Mouse (Mus musculus): ENCODE data around the gene Mrpl33.

Gene Mrpl33

DNA sequence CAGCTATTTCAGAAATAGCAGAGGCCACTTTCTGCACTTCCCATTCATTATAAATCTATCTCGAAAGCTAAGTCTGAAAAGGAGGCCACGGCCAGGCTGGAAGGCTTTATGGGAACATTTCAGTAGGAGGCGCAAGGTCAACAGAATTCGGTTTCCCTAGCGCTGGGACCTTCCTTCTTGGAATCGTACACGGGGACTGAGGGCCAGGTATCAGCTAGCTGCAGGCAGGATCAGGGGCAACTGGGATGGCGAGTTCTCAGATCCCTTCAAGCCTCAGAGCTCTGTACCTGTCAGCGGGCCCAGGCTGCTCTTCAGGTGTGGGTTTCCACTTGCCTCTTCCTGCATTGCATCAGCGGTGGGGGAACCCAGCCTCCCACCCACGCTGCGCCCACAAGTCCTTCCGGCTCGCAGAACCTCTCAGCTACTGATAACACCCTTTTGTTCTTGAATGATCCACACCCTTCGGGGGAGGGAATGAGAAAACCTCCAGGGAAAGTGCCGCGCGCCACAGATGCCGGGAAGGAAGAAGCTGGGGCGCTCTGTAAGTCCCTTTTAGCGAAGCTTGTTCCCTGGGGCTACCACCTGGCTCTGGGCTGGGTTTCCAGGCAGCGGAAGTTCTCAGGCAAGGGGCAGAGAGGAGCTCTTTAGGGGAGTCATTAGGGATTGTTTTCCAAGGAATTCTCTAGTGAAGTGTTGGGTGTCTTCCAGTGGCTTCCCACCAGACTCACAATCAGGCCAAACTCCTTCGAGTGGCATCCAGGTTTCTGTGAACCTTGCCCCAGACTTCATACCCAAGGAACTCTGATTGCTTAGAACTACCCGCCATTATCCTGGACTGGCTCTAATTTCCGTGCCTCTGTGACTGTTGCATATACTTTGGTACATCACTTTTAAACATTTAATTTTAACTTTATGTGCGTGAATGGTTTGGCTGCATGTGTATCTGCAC lies at the start of gene Mrpl33:
Gene Mrpl33 (plus strand): TSS at position 455 of the 949 bp plus-strand sequence.
- in situ Hi-C loops (cut with MboI, MseI): no loop called here

DNA sequence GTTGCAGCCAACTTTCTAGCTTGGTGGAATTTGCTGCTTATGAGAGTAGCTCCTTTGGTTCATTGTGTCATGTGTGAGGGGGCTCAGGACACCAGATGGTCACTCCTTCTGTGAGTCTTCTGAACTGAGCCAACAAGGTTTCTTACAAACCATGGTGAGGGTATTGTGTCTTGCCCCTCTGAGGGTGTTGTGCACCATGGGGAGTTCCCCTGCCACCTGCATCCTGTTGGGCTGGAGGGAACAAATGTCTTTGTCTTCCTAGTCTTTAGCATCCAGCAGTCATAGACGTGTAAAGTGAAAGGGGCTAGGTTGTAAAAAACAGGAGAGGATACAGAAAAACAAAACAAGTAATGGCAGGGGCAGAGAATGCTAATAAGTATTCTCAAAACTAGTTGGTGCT lies 37.3 kb upstream of the Mrpl33 start:
- in situ Hi-C loops (cut with MboI, MseI): no loop called here

DNA sequence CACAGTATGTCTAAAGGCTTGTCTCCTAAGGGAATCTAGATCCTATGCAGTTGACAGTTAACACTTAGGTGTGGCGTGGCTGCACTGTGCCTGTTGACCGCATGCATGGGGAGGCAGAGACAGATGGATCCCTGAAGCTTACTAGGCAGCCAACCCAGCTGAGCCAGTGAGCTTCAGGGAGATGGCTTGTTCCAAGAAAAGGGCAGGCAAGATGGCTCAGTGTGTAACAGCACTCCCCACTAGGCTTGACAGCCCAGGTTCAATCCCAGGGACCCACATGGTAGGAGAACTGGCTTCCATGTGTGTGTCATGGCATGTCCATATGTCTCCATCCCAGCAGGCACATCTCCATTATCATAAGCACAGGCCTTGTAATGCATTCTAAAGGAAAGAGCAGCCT lies 36.4 kb upstream of the Mrpl33 start:
- in situ Hi-C loops (cut with MboI, MseI): loop anchor here (5.0 kb wide), 1 partner anchor 122 kb away; no protein-coding TSS in a partner anchor

DNA sequence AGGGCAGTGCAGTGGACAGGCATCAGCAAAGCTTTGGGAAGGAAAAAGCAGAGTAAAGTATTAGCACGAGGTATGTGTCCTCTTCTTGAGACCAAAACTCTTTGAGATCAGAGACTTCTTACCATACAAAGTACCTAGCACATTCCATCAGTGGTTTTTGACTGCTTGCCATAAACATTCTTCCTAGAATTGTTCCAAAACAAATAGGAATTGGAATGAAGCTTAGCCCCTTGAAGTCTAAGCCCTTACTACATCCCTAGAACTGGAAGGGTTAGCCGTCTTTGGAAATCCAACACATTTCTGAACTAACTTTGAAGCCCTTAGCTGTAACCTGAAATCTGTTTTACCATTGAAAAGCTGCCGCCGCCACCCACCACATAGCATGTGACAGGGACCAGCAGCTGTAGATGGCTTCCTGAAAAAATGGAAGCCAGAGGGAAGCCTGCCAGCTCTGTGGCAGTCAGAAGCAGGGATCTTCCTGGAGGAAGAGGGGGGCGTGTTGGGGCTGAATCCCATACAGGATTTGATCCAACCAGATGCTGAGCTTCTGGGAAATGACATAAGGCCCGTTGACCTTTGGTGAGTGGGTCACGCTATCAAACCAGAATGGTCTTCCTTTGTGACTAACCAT lies 34.6 kb upstream of the Mrpl33 start:
- in situ Hi-C loops (cut with MboI, MseI): loop anchor here (5.0 kb wide), 1 partner anchor 120 kb away; no protein-coding TSS in a partner anchor

DNA sequence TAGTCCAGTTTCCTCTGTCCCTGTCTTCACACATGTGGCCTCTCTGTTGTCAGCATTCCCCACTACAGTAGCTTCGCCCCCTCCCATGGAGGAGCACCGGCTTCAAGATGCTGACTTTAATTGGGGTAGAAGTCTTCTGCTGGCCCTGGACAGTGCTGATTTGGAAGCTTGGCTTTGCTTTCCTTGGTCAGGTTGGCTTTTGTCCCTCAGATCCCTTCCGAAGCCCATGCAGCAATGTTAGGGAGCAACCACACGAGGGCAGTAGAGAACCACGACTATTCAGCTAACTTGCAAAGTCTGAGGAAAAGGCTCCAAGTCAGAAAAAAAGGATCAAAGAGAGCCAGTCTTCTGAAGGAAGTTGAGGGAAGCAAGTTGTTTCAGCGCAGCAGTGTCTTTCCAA lies 33.2 kb upstream of the Mrpl33 start:
- in situ Hi-C loops (cut with MboI, MseI): loop anchor here (5.0 kb wide), 1 partner anchor 119 kb away; no protein-coding TSS in a partner anchor

DNA sequence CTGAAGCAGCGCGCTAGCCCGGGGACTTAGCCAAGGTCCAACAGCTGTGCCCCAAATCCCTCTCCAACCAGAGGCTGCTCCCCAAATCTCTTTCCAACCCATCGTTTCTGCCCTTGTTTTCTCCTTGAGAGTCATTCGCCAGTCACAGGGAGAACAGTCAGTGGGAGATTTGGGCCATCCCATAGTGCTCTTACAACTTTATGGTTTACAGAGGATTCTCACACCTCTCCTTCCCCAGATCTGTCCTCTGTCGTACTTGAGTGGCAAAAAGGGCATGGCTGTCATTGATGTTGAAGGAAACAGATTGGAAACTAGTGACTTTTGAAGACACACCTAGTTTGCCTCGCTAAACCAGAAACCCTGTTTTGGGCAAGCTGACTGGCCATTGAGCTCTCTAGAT lies 32.8 kb upstream of the Mrpl33 start:
- in situ Hi-C loops (cut with MboI, MseI): loop anchor here (5.0 kb wide), 1 partner anchor 118 kb away; no protein-coding TSS in a partner anchor

DNA sequence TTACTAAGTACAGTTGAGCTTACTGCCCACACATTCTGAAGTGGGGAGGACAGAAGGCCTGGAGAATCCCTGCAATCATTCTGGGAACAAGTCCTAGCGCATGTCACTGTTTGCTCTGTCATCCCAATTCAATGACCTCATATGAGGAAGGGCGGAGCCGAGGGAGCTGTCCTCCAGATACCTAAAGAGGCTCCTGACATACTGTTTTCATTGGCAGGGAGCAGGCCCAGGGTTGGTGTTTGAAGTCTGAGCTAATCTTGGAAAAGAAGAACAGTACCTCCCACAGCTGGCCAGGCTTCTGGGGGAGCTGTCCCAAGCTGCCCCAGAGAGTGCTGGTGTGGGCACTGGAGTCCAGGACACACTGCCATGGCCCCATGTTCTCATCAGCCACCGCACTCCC lies 31.8 kb upstream of the Mrpl33 start:
- in situ Hi-C loops (cut with MboI, MseI): loop anchor here (5.0 kb wide), 1 partner anchor 117 kb away; no protein-coding TSS in a partner anchor

DNA sequence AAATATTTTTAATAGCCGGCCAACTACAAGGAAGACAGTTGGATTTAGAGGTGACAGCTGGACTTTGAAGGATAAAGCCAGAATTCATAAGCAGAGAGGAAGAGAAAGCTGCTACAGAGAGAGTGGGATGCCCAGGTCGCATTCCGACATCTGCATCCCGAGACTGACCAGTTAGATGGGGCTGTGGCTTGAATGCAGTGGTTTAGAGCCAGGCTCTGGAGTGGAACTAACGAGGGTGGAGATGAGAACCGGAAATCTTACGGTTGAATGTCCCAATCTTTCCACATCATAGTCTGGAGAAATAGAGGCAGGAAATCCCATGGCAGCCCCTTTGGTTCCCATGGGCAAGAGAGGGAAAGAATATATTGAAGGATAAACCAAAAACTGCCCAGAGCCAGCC lies 30.7 kb upstream of the Mrpl33 start:
- in situ Hi-C loops (cut with MboI, MseI): no loop called here

DNA sequence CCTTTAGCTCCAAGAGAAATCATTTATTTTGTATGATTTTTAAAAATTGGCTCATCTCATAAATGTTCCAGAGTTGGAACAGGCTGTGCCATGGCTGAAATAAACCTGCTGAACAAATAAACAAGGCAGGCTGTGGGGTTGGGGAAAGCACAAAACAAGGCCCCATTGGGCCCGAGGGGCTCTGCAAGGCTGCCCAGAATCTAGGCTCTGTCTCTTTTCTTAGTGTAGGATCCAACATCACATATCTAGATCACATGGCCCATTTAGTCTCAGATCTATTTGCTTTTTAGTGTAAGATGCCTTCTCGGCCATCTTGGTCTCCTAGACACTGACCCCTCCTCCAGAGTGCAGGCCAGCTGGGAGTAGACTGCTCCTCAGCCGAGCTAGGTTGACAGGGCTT lies 30.3 kb upstream of the Mrpl33 start:
- in situ Hi-C loops (cut with MboI, MseI): no loop called here

DNA sequence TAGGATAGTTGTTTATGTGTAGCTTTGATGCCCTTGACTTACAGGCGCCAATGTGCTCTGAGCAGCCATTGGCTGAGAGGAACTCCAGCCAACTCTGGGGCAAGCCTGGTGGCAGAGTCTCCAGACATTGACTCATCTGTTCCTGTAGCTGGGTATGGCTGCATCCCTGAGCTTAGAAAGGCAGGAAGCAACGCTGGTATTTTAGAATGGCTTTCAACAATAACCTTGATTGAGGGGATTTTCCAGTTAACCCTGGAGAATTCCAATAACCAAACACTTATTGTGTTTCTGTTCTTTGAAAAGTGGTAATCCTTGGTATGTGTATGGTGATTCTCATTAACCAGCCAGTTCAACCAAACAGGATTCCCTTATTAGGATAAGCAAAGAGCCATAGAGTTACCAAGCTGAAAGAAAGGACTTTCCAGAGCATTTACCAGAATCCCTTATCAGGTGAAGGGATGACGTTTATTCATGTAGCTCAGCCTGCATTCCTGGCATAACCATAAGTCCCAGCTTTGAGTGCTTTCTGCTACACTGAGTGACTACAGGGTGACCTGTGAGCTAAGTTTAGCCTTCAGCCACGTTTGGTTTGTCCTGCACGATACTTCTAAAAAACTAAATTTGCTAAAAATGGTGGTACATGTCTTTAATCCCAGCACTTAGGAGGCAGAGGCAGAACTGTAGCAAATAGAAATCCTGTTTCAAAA lies 28.6 kb upstream of the Mrpl33 start:
- in situ Hi-C loops (cut with MboI, MseI): no loop called here

DNA sequence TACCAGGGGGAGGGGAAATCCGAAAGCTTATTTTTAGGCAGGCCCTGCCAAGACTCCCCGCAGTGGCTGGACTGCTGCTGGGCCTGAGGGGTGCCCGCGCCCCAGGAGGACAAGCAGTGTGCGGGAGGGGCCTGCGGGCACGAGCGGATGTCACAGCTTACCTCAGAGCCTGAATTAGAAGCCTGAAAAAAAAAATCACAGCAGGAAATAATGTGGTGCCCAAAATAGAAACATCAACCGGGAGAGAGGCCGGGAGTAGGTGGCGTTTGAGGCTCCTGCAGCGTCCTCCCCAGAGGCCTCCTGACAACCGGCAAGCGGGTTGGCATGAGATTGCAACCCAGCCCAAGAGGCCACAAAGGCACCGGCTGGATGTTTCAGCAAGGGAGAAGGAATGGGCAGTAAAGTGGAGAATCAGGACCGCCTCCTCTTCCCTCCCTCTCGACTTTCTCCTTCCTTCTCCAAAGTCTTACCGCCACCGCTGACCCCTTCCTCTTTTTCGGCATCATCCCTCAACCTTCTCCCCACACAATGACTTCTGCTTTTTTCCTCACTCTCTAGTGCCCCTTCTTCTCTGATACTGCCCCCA lies 25.6 kb upstream of the Mrpl33 start:
- in situ Hi-C loops (cut with MboI, MseI): no loop called here

DNA sequence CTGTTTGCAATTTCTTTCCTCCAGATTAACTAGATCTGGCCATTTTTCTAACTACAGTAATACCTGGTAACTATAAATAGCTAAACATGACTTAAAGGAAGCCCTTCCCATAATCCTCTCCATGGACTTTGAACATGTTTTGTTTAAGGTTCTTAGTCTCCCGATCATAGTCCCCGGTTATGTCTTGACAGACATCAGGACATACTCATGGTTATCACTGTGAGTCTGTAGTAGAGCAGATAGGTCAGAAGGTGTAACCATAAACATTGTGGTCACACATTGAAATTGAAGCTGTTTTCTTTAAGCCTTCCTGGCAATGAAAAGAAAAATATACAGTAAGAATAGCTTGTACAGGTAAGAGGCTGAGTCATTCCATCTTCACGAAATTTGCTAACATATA lies 23.0 kb upstream of the Mrpl33 start:
- in situ Hi-C loops (cut with MboI, MseI): no loop called here

DNA sequence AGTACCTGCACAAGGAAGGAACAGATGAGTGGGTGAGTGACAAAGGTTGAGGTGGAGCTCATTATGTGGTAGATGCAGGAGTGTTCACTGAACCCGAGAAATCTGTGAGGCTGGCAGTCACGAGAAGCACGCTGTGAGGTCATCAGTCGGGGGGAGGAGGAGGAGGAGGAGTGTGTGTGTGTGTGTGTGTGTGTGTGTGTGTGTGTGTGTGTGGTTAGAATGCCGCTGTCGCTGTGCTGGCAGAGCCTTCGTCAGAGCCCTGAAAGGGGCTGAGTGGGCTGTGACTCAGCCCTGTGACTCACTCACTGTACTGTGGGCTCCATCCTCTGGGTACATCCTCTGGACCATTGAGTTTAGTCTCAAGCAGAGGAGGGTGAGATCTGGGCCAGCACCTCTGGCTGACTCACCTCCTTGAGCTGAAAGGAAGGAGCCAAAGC lies 20.2 kb upstream of the Mrpl33 start:
- in situ Hi-C loops (cut with MboI, MseI): loop anchor here (5.0 kb wide), 1 partner anchor 121 kb away; the partner anchor contains the start of genes Babam2 and Rbks

DNA sequence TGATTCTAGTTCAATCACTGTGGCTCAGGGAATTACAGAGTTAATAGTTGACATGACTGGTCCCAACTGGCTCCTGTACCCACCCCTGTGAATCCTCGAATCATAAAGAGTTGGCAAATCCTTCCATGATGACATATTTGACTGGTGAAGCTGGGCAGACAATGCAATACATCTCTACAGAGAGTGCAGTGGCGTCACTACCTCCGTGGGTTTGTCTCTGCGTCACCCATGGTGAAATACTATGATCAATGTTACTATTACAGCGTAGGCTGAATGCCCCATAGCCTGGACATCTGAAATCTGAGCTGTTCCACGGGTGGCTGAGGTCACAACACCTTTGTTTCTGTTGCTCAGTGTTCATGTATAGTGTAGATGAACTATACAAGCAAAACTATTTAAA lies 15.5 kb upstream of the Mrpl33 start:
- in situ Hi-C loops (cut with MboI, MseI): loop anchor here (10.0 kb wide), 1 partner anchor 564 kb away; no protein-coding TSS in a partner anchor

DNA sequence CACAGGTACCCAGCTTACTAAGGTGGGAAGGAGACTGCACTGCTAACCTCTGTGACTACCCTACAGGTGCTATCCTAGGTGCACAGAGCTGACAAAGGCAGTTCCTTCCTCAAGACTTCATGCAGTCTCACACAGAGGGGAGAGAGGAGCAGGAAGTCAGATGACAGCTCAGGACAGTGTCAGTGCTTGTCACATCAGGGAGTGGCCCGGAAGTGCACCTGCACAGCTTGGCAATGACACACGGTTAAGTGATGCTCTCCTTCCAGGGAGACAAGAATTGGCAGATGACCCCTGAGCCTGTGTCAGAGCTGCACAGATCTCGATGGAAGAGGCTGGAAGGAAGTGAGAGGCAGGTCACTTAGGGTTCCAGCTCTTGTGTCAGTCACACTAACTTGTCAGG lies 14.8 kb upstream of the Mrpl33 start:
- in situ Hi-C loops (cut with MboI, MseI): loop anchor here (10.0 kb wide), 1 partner anchor 563 kb away; no protein-coding TSS in a partner anchor

DNA sequence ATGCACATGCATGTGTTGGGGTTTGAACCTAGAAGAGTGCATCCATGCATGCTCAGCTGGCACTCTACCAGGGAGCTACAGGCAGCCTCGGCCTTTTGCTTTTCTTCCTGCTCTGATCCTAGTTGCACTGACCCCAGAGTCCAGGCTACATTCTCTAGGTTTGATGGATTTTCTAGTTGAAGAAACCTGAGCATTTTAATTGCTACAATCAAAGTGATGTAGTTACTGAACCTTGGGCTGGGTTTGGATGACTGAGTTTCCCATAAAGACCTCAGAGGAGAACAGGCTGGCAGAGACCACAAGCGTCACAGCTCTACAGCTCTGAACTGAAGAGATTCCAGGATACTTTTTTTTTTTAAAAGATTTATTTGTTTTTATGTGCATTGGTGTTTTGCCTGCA lies 13.5 kb upstream of the Mrpl33 start:
- in situ Hi-C loops (cut with MboI, MseI): loop anchor here (10.0 kb wide), 1 partner anchor 562 kb away; no protein-coding TSS in a partner anchor

DNA sequence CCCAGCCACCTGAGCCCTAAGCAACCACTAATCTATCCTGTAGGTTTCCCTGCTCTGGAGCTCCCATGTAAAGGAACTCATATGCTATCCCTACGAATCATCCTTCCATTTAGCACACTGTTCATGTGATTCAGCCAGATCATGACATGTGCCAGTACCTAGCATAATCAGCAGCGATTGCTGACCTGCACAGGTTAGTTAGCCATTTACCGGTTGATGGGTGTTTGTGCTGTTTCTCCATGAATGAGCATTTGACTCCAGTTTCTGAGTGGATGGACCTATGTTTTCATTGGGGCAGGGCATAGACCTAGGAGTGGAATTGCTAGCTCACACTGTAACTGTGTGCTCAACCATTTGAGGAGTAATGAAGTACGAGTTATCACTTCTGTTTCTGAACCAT lies 11.2 kb upstream of the Mrpl33 start:
- in situ Hi-C loops (cut with MboI, MseI): loop anchor here (10.0 kb wide), 1 partner anchor 559 kb away; no protein-coding TSS in a partner anchor

DNA sequence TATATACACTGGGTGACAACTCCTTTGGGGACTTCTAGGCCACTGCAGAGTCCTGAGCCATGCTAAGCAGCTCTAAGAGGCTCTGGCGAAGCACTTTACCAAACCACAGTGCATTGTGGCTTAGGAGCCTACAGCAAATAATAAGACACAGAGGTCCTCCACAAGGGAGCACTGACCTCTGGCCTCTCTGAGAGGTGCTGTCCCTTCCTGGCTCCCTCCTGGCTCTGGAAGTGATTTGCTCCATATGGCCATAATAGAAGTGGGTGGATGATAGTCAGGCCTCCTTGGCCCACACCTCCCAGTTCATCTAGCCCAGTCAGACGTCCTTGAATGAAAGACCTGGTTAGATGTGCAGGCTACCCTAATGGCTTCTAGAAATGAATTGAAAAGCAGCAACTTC lies 8.7 kb upstream of the Mrpl33 start:
- in situ Hi-C loops (cut with MboI, MseI): loop anchor here (10.0 kb wide), 1 partner anchor 557 kb away; no protein-coding TSS in a partner anchor

DNA sequence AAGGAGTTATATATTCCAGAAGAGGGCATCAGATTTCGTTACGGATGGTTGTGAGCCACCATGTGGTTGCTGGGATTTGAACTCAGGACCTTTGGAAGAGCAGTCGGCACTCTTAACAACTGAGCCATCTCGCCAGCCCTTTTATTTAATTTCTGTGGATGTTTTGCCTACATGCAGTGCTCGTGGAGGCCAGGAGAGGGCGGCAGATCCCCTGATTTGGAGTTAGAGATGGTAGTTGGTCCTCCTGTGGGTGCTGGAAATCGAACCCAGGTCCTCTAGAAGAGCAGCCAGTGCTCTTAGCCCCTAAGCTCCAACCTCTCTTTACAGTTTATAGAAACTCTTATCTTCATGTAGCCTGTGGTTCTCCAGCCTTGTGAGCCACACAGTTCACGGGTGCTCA lies 8.1 kb upstream of the Mrpl33 start:
- in situ Hi-C loops (cut with MboI, MseI): loop anchor here (10.0 kb wide), 1 partner anchor 556 kb away; no protein-coding TSS in a partner anchor

DNA sequence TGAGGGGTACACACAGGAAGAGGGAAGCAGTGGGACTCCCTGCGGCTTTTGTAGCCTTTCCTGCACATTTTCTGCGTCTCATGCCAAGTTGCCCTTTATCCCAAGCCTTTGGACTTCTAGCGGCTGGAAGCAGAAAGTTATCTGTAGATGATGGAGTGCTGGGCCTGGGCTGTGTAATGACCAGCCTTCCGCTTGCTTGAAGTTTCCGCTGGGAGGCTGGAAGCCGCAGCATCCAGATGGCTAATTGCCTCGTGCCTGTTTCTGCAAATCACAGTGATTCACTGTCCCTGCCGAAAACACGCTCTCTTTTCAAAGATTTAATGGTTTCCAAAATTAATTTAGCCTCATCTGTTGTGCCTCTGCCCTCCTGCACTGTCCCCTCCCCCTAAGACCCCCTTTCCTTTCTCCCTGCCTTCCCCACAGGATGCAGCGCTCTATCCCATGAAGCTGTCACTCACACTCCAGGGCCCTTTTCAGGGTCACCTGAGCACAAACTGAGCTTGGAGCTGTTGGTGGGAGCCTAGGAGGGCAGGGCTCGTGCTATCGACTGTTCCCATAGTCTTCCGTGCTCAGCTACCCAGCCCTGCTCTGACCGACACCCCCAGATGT lies 6.9 kb upstream of the Mrpl33 start:
- in situ Hi-C loops (cut with MboI, MseI): loop anchor here (10.0 kb wide), 1 partner anchor 555 kb away; no protein-coding TSS in a partner anchor

DNA sequence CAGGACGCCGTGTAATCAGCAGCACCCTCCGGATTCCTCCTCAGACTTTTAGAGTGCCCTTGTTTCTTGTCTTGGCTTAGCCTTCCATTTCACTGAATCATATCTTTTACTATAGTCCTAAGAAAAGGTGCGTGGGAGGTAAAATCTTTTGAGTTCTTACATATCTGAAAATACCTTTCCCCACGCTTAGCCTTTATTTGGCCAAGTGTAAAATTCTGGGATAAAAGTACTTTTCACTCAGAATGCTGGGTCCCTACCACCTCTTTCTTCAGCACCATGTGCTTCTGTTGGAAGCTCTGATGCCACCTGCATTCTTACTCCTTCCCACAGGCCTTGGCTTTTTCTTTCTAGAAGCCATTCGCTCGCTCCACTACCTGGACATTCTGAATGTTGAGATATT lies 5.6 kb upstream of the Mrpl33 start:
- in situ Hi-C loops (cut with MboI, MseI): no loop called here
